26 mouse cellular contexts compared by ENCODE assay signal in the genomic region with DNA sequence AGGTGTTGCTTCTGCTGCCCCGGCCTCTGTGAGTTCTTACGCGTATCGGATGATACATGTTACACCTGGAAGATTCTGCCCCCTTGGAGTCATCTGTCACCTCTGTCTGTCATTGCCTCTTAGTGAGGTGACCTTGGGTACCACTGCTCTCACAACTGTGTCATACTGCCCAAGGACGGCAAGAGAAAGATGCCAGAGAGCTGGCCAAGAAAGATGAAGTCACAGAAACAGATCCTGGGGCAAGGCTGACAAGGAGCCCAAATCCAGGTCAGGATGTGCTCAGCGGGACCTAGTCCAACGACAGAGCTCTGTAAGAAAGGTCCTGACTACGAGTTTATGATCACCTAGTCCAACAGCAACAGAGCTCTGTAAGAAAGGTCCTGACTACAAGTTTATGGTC. TPM values are rescaled to one million over a fixed set of nuclear protein-coding genes. Genes with fewer than 3 reads are reported as not detected.
"Had no signal": no experiment of that assay in that cellular context is flagged by ENCODE, and none has a peak within 500 bp of the region (broad histone marks: within the 10 kb centered on the region; RNA-seq: fewer than 3 reads in every experiment).

No protein-coding gene starts in this region.

- H3K4me2 ChIP-seq: lung, embryonic 14.5 days; midbrain, embryonic 12.5 days; neural tube, embryonic 13.5 days; neural tube, embryonic 15.5 days had no signal

- H3K36me3 ChIP-seq: midbrain, embryonic 10.5 days; midbrain, embryonic 12.5 days; neural tube, embryonic 13.5 days; neural tube, embryonic 15.5 days had no signal

- ATAC-seq: midbrain, embryonic 16.5 days had no signal

- H3K9ac ChIP-seq: lung, embryonic 14.5 days; midbrain, embryonic 12.5 days; neural tube, embryonic 13.5 days; neural tube, embryonic 15.5 days had no signal

- DNase-seq: lung, adult 18-20 months; lung, embryonic 14.5 days; lung, postnatal 10 days; lung, postnatal 4 days; midbrain, embryonic 14.5 days; retina, postnatal 1 day; right cerebral cortex, adult 18-20 months; right cerebral cortex, postnatal 25 days; thymus, adult 18-20 months; thymus, postnatal 14 days; thymus, postnatal 36 days had no signal

- H3K27ac ChIP-seq: midbrain, embryonic 10.5 days; midbrain, embryonic 12.5 days; neural tube, embryonic 13.5 days; neural tube, embryonic 15.5 days had no signal

- H3K9me3 ChIP-seq: midbrain, embryonic 10.5 days; midbrain, embryonic 12.5 days; neural tube, embryonic 13.5 days; neural tube, embryonic 15.5 days had no signal

- H3K4me3 ChIP-seq: midbrain, embryonic 10.5 days; midbrain, embryonic 12.5 days; myocyte; neural tube, embryonic 13.5 days; neural tube, embryonic 15.5 days had no signal

RNA-seq across cellular contexts. Expression of a gene that starts 2.1 kb away (rescaled TPM):
- total RNA-seq: megakaryocyte, adult 5-6 weeks; megakaryocyte-erythroid progenitor cell, adult 5-6 weeks had no signal
- polyA plus RNA-seq: myocyte had no signal

RNA-seq across cellular contexts. Expression of a gene that starts 13.2 kb away (rescaled TPM):
- total RNA-seq: megakaryocyte, adult 5-6 weeks; megakaryocyte-erythroid progenitor cell, adult 5-6 weeks had no signal
- polyA plus RNA-seq: liver, embryonic 16.5 days; lung, embryonic 14.5 days; lung, embryonic 16.5 days; midbrain, embryonic 10.5 days; midbrain, embryonic 12.5 days; midbrain, embryonic 14.5 days; midbrain, embryonic 16.5 days; myocyte; neural tube, embryonic 11.5 days; neural tube, embryonic 13.5 days; neural tube, embryonic 15.5 days; spleen, adult 2 months; stomach, embryonic 14.5 days; stomach, embryonic 16.5 days; thymus, postnatal 0 days had no signal

RNA-seq across cellular contexts. Expression of a gene that starts 25.1 kb away (rescaled TPM):
- total RNA-seq: megakaryocyte, adult 5-6 weeks; megakaryocyte-erythroid progenitor cell, adult 5-6 weeks had no signal
- polyA plus RNA-seq: midbrain, embryonic 10.5 days; midbrain, embryonic 12.5 days; midbrain, embryonic 14.5 days; midbrain, embryonic 16.5 days; myocyte; neural tube, embryonic 11.5 days; neural tube, embryonic 13.5 days; neural tube, embryonic 15.5 days; thymus, postnatal 0 days had no signal

RNA-seq across cellular contexts. Expression of a gene that starts 33.3 kb away (rescaled TPM):
- total RNA-seq: megakaryocyte, adult 5-6 weeks; megakaryocyte-erythroid progenitor cell, adult 5-6 weeks had no signal
- polyA plus RNA-seq: liver, embryonic 16.5 days; lung, embryonic 14.5 days; lung, embryonic 16.5 days; midbrain, embryonic 10.5 days; midbrain, embryonic 12.5 days; midbrain, embryonic 14.5 days; midbrain, embryonic 16.5 days; myocyte; neural tube, embryonic 11.5 days; neural tube, embryonic 13.5 days; neural tube, embryonic 15.5 days; spleen, adult 2 months; stomach, embryonic 14.5 days; stomach, embryonic 16.5 days; thymus, postnatal 0 days had no signal

RNA-seq across cellular contexts. Expression of a gene that starts 53.2 kb away (rescaled TPM):
- total RNA-seq: megakaryocyte, adult 5-6 weeks; megakaryocyte-erythroid progenitor cell, adult 5-6 weeks had no signal
- polyA plus RNA-seq: liver, embryonic 16.5 days; lung, embryonic 14.5 days; lung, embryonic 16.5 days; midbrain, embryonic 10.5 days; midbrain, embryonic 12.5 days; midbrain, embryonic 14.5 days; midbrain, embryonic 16.5 days; myocyte; neural tube, embryonic 11.5 days; neural tube, embryonic 13.5 days; neural tube, embryonic 15.5 days; spleen, adult 2 months; stomach, embryonic 14.5 days; stomach, embryonic 16.5 days; thymus, postnatal 0 days had no signal
